Mouse (Mus musculus) limb, embryonic 14.5 days (tissue): ENCODE data around the gene C87436. TPM values are rescaled to one million over a fixed set of nuclear protein-coding genes. Genes with fewer than 3 reads are reported as not detected.

Experiments
- ATAC-seq: fragments of 200-750 bp; cut with Nextera tagmentation; 2 replicates; pipeline ENCODE4 v1.8.0; 2017; ENCODE audit warnings: low read depth, moderate number of reproducible peaks, moderate TSS enrichment; ENCODE audit not compliant: low FRiP score
- DNase-seq: peaks from one replicate; pipeline ENCODE4 v3.0.0-alpha.2; 2015; ENCODE audit warnings: low spot score
- H3K27ac ChIP-seq: fragments of 300-500 bp; sonication (generic); replicated peaks from 2 replicates; pipeline ENCODE4 v1.5.1; 2014; ENCODE audit warnings: low read depth, mild to moderate bottlenecking, low read length, moderate library complexity, mixed read lengths
- H3K27me3 ChIP-seq: fragments of 300-500 bp; sonication (generic); 2 replicates; pipeline ENCODE4 v1.6.1; 2014; ENCODE audit warnings: low read length, mixed read lengths; ENCODE audit not compliant: control insufficient read depth, insufficient read depth
- H3K36me3 ChIP-seq: fragments of 300-500 bp; sonication (generic); 2 replicates; pipeline ENCODE4 v1.6.1; 2014; ENCODE audit warnings: mild to moderate bottlenecking, low read length, moderate library complexity, mixed read lengths; ENCODE audit not compliant: control insufficient read depth, insufficient read depth
- H3K4me1 ChIP-seq: fragments of 300-500 bp; sonication (generic); 2 replicates; pipeline ENCODE4 v1.6.1; 2014; ENCODE audit warnings: antibody characterized with exemption, low read length, mixed read lengths; ENCODE audit not compliant: control insufficient read depth, insufficient read depth
- H3K4me2 ChIP-seq: fragments of 300-500 bp; sonication (generic); replicated peaks from 2 replicates; pipeline ENCODE4 v1.6.1; 2014; ENCODE audit warnings: low read depth, mild to moderate bottlenecking, low read length, moderate library complexity; ENCODE audit not compliant: severe bottlenecking
- H3K4me3 ChIP-seq: fragments of 300-500 bp; sonication (generic); replicated peaks from 2 replicates; pipeline ENCODE4 v1.5.1; 2014; ENCODE audit warnings: low read length
- H3K9ac ChIP-seq: fragments of 300-500 bp; sonication (generic); 2 replicates; pipeline ENCODE4 v1.6.1; 2014; ENCODE audit warnings: mild to moderate bottlenecking, low read depth, low read length, moderate library complexity; ENCODE audit not compliant: severe bottlenecking
- H3K9me3 ChIP-seq: fragments of 300-500 bp; sonication (generic); 2 replicates; pipeline ENCODE4 v1.6.1; 2016; ENCODE audit warnings: low read length; ENCODE audit not compliant: control insufficient read depth
- POLR2A ChIP-seq: fragments of 200-500 bp; IDR thresholded peaks from 2 replicates; pipeline ENCODE4 v1.8.0; 2012; ENCODE audit warnings: inconsistent platforms, mild to moderate bottlenecking, moderate library complexity, borderline replicate concordance; ENCODE audit not compliant: insufficient read depth, insufficient read length; ENCODE audit errors: extremely low read depth
- WGBS: fragments of 180-500 bp; shearing (Covaris S2); extraction: QIAGEN DNeasy Blood & Tissue Kit; methylation state at CpG from one replicate; pipeline ENCODE4 v1.1.7; 2014; 5-methylcytosine and 5-hydroxymethylcytosine counted together
- polyA plus RNA-seq, 2 experiments: library from polyadenylated mRNA; depleted of rRNA in 1 of 2; stranded (reverse) in 1 of 2; unstranded in 1 of 2; fragments of >200 nt; fragmentation: Nextera tagmentation in 1 of 2; extraction: Ambion mirVana in 1 of 2; gene quantifications; 2 replicates each; pipeline versions ENCODE4 v1.2.1 to v1.2.3; 2012 to 2014

The C87436 gene
- polyA plus RNA-seq, 2 experiments = 19.1 to 20.6 TPM

DNA sequence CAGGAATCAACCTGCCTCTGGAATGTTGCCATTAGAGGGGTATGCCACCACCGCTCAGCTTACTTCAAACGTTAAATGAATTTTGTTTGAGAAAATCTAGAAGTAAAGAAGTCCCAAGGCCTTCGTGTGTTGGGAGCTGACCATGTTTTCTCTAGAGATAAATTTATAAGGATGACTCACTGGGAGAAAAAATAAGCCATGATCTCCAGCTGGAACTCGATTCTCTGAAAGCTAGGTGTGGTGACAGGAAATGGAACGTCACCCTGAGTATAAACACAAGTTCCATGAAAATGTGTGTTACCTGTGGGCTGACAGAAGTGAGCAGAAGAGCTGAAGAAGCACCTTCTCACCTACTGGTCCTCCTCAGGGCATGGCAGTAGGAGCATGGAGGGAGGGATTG, 38.8 kb downstream of the C87436 start:
- Histone ChIP-seq H3K36me3 (no peaks in the 10 kb centered on the region), H3K27ac (no peak overlapping the region), H3K4me2 (no peak overlapping the region), H3K9me3 (no peaks in the 10 kb centered on the region), H3K4me1 (peaks cover 50% of the 10 kb centered on the region), H3K9ac (no peak overlapping the region), H3K4me3 (no peak overlapping the region), H3K27me3 (no peaks in the 10 kb centered on the region)
- ATAC-seq = no peak
- 83% methylated on average over 5 of the region's 5 CpGs for WGBS
- no peak for DNase-seq
- TF ChIP-seq POLR2A = no peak

DNA sequence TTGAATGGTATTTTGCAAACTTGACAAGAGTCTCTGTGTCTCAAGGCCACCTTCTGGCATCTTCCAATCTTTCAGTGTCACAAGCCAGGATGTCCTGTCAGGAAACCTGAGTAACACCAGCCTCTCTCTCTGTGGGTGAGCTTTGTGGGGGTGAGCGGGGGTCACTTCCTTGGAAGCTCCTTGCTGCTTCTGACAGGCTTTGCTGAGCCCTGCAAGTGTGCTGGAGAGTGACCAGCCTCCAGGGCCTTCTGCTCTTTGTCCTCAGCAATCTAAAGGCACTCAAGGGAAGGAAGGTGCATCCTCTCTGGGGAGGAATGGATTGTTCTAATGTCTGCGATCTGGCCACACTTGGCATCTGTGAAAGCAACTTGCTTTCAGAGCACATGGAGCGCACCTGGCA, 41.1 kb downstream of the C87436 start:
- ATAC-seq = no peak
- 37% methylated on average over 3 of the region's 3 CpGs for WGBS

DNA sequence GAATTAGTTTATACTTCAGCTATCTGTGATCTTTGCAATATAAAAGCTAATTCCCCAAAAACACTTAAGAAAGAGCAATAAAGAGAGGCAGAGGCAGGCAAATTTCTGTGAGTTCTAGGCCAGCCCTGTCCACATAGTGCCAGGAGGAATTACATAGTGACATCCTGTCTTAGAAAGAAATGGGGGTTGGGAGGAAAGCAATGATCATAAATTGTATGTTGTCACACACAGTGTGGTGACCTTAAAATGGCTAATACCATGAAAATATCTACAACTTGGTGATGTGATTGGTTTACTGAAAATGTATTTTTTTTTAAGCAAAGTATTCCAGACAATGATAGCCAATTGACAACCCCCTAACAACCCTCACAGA, 41.6 kb downstream of the C87436 start:
- ATAC-seq = peak; percentile 58
- Histone ChIP-seq H3K4me1 (peaks cover 41% of the 10 kb centered on the region), H3K27me3 (no peaks in the 10 kb centered on the region), H3K27ac (peak overlapping the region; percentile 94), H3K4me3 (no peak overlapping the region), H3K36me3 (no peaks in the 10 kb centered on the region), H3K9me3 (no peaks in the 10 kb centered on the region), H3K4me2 (peak overlapping the region; percentile 44; the same call in 1 of the 2 replicates), H3K9ac (no peak overlapping the region)
- no peak for TF ChIP-seq POLR2A
- DNase-seq = peak; percentile 32

More for the DNA sequence above, 41.1 kb downstream of the C87436 start:
- Histone ChIP-seq H3K4me2 (no peak overlapping the region), H3K27ac (peak overlapping the region; percentile 94), H3K9me3 (no peaks in the 10 kb centered on the region), H3K4me1 (peaks cover 41% of the 10 kb centered on the region), H3K9ac (no peak overlapping the region), H3K27me3 (no peaks in the 10 kb centered on the region), H3K36me3 (no peaks in the 10 kb centered on the region), H3K4me3 (no peak overlapping the region)
- no peak for TF ChIP-seq POLR2A
- no peak for DNase-seq

DNA sequence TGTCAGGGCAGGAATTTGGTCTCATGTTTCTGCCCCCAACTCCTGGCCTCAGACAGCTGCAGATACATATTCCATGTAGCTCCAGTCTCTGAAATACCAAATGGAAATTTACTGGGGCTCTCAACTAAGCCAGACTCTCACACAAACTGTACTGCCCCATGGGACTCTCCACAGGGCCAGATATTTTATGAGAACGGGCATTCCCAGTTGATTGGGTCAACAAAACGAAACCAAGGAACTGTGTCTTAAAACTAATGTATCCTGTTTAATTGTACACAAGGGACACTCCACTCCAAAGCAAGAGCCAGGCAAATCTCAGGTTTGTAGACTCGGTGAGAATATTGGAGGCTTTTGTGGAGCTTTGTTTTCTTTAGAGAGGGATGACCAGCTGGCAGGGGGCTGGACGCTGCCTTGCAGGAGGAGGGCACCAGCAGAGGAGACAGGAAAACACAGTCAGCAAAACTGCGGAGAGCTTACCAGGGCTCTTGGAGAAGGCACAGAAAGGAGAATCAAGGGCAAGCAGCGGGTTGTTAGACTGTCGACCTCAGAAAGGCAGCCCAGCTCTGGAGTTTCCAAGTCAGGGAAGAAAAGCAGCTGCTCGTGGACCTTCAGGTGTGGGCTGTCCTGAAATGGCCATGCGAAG, 42.1 kb downstream of the C87436 start:
- Histone ChIP-seq H3K9ac (peak overlapping the region; percentile 28), H3K27me3 (no peaks in the 10 kb centered on the region), H3K27ac (peak overlapping the region; percentile 94), H3K4me1 (peaks cover 41% of the 10 kb centered on the region), H3K4me2 (peak overlapping the region; percentile 44), H3K9me3 (no peaks in the 10 kb centered on the region), H3K36me3 (no peaks in the 10 kb centered on the region), H3K4me3 (peak overlapping the region; percentile 19)
- ATAC-seq = peak; percentile 89
- WGBS = 18% methylated on average over 9 of the region's 9 CpGs
- peak; percentile 81 for DNase-seq
- no peak for TF ChIP-seq POLR2A

DNA sequence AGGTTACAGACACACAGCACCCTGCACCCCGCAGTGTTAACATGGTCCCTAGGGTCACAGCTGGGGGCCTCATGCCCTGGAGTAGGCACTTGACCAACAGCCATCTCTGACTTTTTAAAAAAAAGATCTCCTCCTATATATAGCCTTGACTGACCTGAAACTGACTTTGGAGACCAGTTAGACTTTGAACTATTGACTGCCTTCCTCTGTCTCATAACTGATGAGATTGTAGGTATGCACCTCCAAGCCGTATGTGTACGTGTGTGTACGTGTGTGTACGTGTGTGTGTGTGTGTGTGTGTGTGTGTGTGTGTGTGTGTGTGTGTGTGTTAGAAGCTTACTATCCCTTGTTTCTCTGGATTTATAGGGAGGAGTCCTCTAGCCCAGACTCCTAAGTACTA, 43.7 kb downstream of the C87436 start:
- H3K27ac ChIP-seq = 0 out of 2 replicates have a peak overlapping the region, but pooled peaks have one; percentile 94
- H3K27me3 ChIP-seq = no peaks in the 10 kb centered on the region
- H3K36me3 ChIP-seq = no peaks in the 10 kb centered on the region
- H3K9ac ChIP-seq = no peak overlapping the region
- no peak overlapping the region for H3K4me2 ChIP-seq
- H3K9me3 ChIP-seq = no peaks in the 10 kb centered on the region
- 89% methylated on average over 5 of the region's 5 CpGs for WGBS
- H3K4me1 ChIP-seq = peaks cover 41% of the 10 kb centered on the region
- no peak for TF ChIP-seq POLR2A
- DNase-seq (no peak), ATAC-seq (no peak)
- H3K4me3 ChIP-seq = no peak overlapping the region
